Mouse (Mus musculus) cortical plate, adult 2 months (tissue): ENCODE data around the gene Cdc42ep1. TPM values are rescaled to one million over a fixed set of nuclear protein-coding genes. Genes with fewer than 3 reads are reported as not detected.
"Not testable (repeated sequence)": the region's sequence is repeated elsewhere in the genome, so short reads cannot be mapped to it uniquely, and the experiment has no call there.

Experiments used
- H3K27ac ChIP-seq: fragments of 200-500 bp; 2 replicates; pipeline ENCODE4 v1.5.1; 2012; ENCODE audit warnings: low read length, control low read depth, inconsistent platforms; ENCODE audit not compliant: insufficient read depth
- H3K4me1 ChIP-seq: fragments of 200-500 bp; 2 replicates; pipeline ENCODE4 v1.6.1; 2011; ENCODE audit warnings: low read length; ENCODE audit not compliant: control insufficient read depth, insufficient read depth
- H3K4me3 ChIP-seq: fragments of 200-500 bp; 2 replicates; pipeline ENCODE4 v1.5.1; 2011; ENCODE audit warnings: mild to moderate bottlenecking, low read length, control low read depth; ENCODE audit not compliant: insufficient read depth
- CTCF ChIP-seq: fragments of 200-500 bp; IDR thresholded peaks from 2 replicates; pipeline ENCODE4 v1.5.1; 2011; ENCODE audit warnings: mild to moderate bottlenecking, control low read depth, low read length; ENCODE audit not compliant: insufficient read depth; ENCODE audit errors: extremely low read depth
- POLR2A ChIP-seq: fragments of 200-500 bp; IDR thresholded peaks from 2 replicates; pipeline ENCODE4 v1.6.1; 2011; ENCODE audit warnings: mild to moderate bottlenecking, low read length, control low read depth; ENCODE audit not compliant: insufficient read depth; ENCODE audit errors: extremely low read depth
- polyA plus RNA-seq: library from polyadenylated mRNA; depleted of rRNA; stranded (reverse); fragments of >200 nt; gene quantifications from 2 replicates; pipeline ENCODE4 v1.2.3, GENCODE M21; 2012

The Cdc42ep1 gene
- polyA plus RNA-seq, 1 experiment = 28.1 TPM

- Histone ChIP-seq H3K4me1 (no peaks in the 10 kb centered on the region), H3K27ac (peak overlapping the region; percentile 37; the same call in 1 of the 2 replicates), H3K4me3 (no peak overlapping the region)
- TF ChIP-seq CTCF (no peak), POLR2A (no peak)
Measured at GRCm38 (mm10) chr15:78845867-78846266, 3.4 kb downstream of the Cdc42ep1 start.

- Histone ChIP-seq H3K4me3 (no peak overlapping the region), H3K27ac (no peak overlapping the region; the same call in 1 of the 2 replicates), H3K4me1 (no peaks in the 10 kb centered on the region)
- no peak for TF ChIP-seq CTCF
- TF ChIP-seq POLR2A = no peak
Measured at GRCm38 (mm10) chr15:78846352-78846751, 3.9 kb downstream of the Cdc42ep1 start.

- H3K4me1 ChIP-seq, H3K27ac ChIP-seq, H3K4me3 ChIP-seq: not testable (repeated sequence)
Measured at GRCm38 (mm10) chr15:78846805-78847204, 4.4 kb downstream of the Cdc42ep1 start.

GRCm38 (mm10) chr15:78848467-78848866 is 6.0 kb downstream of the Cdc42ep1 start:
- H3K27ac ChIP-seq = no peak overlapping the region
- H3K4me1 ChIP-seq = no peaks in the 10 kb centered on the region

GRCm38 (mm10) chr15:78849485-78849884 is 7.1 kb downstream of the Cdc42ep1 start:
- no peak overlapping the region for H3K27ac ChIP-seq
- no peak for TF ChIP-seq POLR2A
- TF ChIP-seq CTCF = no peak
- no peaks in the 10 kb centered on the region for H3K4me1 ChIP-seq
- no peak overlapping the region for H3K4me3 ChIP-seq

More at GRCm38 (mm10) chr15:78848467-78848866, 6.0 kb downstream of the Cdc42ep1 start:
- TF ChIP-seq CTCF (peak; percentile 83), POLR2A (no peak)
- no peak overlapping the region for H3K4me3 ChIP-seq

GRCm38 (mm10) chr15:78850059-78850824 is 7.8 kb downstream of the Cdc42ep1 start:
- Histone ChIP-seq H3K27ac (peak overlapping the region; percentile 67), H3K4me3 (no peak overlapping the region), H3K4me1 (no peaks in the 10 kb centered on the region)
- no peak for TF ChIP-seq POLR2A
- TF ChIP-seq CTCF = no peak

GRCm38 (mm10) chr15:78850944-78851343 is 8.5 kb downstream of the Cdc42ep1 start:
- no peak overlapping the region for H3K4me3 ChIP-seq
- TF ChIP-seq CTCF (no peak), POLR2A (no peak)
- no peaks in the 10 kb centered on the region for H3K4me1 ChIP-seq
- H3K27ac ChIP-seq = no peak overlapping the region; the same call in 1 of the 2 replicates

- TF ChIP-seq POLR2A (no peak), CTCF (peak; percentile 79)
- H3K4me3 ChIP-seq = no peak overlapping the region
- H3K27ac ChIP-seq = no peak overlapping the region
- no peaks in the 10 kb centered on the region for H3K4me1 ChIP-seq
Measured at GRCm38 (mm10) chr15:78851505-78852153, 9.2 kb downstream of the Cdc42ep1 start.

GRCm38 (mm10) chr15:78855303-78855965 is 13.0 kb downstream of the Cdc42ep1 start, which contains the start of gene Lgals2:
Gene Lgals2, minus strand, starts transcription at chr15:78855529.
- Histone ChIP-seq H3K4me3 (no peak within 1 kb of the TSS), H3K4me1 (no peaks in the 10 kb centered on the region), H3K27ac (no peak within 1 kb of the TSS)
- TF ChIP-seq POLR2A (no peak), CTCF (no peak)

GRCm38 (mm10) chr15:78857009-78857408 is 14.6 kb downstream of the Cdc42ep1 start:
- no peak for TF ChIP-seq POLR2A
- no peak for TF ChIP-seq CTCF

More at GRCm38 (mm10) chr15:78857009-78857408, 14.6 kb downstream of the Cdc42ep1 start:
- Histone ChIP-seq H3K27ac (no peak overlapping the region), H3K4me3 (no peak overlapping the region), H3K4me1 (no peaks in the 10 kb centered on the region)
